Mouse (Mus musculus): ENCODE results near the gene Wdr5. TPM values are rescaled to one million over a fixed set of nuclear protein-coding genes. Genes with fewer than 3 reads are reported as not detected.
"Not testable (repeated sequence)": the region's sequence is repeated elsewhere in the genome, so short reads cannot be mapped to it uniquely, and the experiment has no call there.

Gene Wdr5
- polyA plus RNA-seq, 1 experiment from 2014 or later: 60.4 TPM

DNA sequence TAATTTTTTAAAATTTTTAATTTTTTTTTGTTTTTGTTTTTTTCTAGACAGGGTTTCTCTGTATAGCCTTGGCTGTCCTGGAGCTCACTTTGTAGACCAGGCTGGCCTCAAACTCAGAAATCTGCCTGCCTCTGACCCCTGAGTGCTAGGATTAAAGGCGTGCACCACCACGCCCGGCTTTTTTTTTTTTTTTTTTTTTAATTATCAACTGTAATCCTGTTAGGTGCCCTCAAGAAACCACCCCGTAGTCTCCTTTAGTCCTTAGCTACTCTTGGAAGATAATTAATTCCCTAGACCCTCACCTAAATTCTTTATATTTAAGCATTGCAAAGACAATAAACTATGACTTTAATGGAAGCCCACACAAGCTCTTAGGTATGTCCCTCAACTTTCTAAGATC is 8.3 kb upstream of the Wdr5 start:
- H3K36me3 ChIP-seq; H3K9ac ChIP-seq; H3K4me2 ChIP-seq; H3K27me3 ChIP-seq; ATAC-seq (ENCODE audit: borderline replicate concordance, extremely low read depth, low FRiP score, low TSS enrichment); H3K4me3 ChIP-seq; H3K27ac ChIP-seq; H3K9me3 ChIP-seq: not testable (repeated sequence)
- peaks cover 30% of the 10 kb centered on the region for H3K4me1 ChIP-seq
- WGBS: 89% methylated on average over 4 of the region's 4 CpGs

DNA sequence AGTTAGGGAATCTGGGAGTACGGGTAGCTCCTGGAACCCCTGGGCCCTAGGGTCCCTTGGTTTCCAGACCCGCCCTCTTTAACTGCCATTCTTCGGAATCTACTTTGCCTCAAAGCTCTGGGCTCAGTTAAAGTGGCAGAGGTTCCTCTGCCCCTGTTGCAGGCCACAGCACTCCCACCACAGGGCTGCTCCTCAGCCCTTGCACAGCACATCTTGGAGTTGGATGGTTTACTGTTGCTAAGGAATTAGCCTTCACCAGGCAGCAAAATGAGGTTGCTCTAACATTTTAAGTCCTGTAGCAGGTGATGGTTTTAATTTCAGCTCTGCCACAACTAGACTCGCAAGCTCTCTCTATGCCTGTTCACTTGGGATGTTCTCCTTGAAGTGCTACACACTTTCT is 7.4 kb upstream of the Wdr5 start, which contains the start of gene Brd3:
Gene Brd3 (minus strand): TSS at position 101 of the 400 bp plus-strand sequence.
- H3K9ac ChIP-seq: no peak within 1 kb of the TSS
- WGBS: 67% methylated on average over 4 of the region's 4 CpGs
- no peaks in the 10 kb centered on the region for H3K27me3 ChIP-seq
- H3K4me2 ChIP-seq: no peak within 1 kb of the TSS
- H3K4me3 ChIP-seq: no peak within 1 kb of the TSS
- no peaks in the 10 kb centered on the region for H3K36me3 ChIP-seq
- no peak within 1 kb of the TSS for H3K27ac ChIP-seq
- H3K9me3 ChIP-seq: no peaks in the 10 kb centered on the region
- H3K4me1 ChIP-seq: peaks cover 30% of the 10 kb centered on the region
- ATAC-seq (ENCODE audit: borderline replicate concordance, extremely low read depth, low FRiP score, low TSS enrichment): no peak

DNA sequence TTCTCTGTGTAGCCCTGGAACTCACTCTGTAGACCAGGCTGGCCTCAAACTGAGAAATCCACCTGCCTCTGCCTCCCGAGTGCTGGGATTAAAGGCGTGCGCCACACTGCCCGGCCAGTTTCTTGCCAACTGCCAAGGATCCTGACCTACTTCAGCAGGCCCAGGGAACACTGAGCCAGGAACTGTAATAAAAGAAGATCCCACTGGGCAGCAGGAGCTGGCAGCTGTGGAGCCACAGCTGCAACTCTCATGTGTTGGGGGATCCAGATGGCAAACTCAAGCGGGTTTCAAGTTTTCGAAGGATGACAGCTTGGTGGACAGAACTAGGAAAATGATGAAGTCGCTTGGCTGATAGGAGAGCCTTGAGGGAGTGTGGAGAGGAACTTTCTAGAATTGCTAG is 4.3 kb upstream of the Wdr5 start:
- 90% methylated on average over 7 of the region's 7 CpGs for WGBS
- Histone ChIP-seq H3K27ac (no peak overlapping the region), H3K36me3 (no peaks in the 10 kb centered on the region), H3K9ac (no peak overlapping the region), H3K9me3 (no peaks in the 10 kb centered on the region), H3K4me1 (peaks cover 26% of the 10 kb centered on the region), H3K4me2 (no peak overlapping the region), H3K4me3 (no peak overlapping the region), H3K27me3 (no peaks in the 10 kb centered on the region)
- ATAC-seq (ENCODE audit: borderline replicate concordance, extremely low read depth, low FRiP score, low TSS enrichment): no peak

DNA sequence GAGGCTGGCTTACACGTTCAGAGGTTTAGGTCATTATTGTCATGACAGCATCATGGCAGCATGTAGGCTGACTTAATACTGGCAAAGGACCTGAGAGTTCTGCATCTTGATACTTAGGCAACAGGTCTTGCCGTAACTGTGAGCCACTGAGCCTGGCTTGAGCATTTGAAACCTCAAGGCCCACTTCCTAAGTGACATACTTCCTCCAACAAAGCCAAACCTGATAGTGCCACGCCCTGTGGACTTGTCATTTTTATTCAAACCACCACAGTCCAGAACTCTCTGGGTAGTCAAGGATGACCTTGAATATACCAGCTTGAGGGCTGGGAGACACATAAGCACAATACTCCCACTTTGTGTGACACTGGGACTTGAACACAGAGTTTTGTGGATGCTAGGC is 2.0 kb upstream of the Wdr5 start:
- Histone ChIP-seq H3K4me2 (no peak overlapping the region), H3K9ac (no peak overlapping the region), H3K4me3 (no peak overlapping the region), H3K36me3 (no peaks in the 10 kb centered on the region), H3K27me3 (no peaks in the 10 kb centered on the region), H3K4me1 (peaks cover 33% of the 10 kb centered on the region), H3K27ac (no peak overlapping the region), H3K9me3 (no peaks in the 10 kb centered on the region)
- ATAC-seq (ENCODE audit: borderline replicate concordance, extremely low read depth, low FRiP score, low TSS enrichment): no peak
- 87% methylated on average over 3 of the region's 3 CpGs for WGBS

DNA sequence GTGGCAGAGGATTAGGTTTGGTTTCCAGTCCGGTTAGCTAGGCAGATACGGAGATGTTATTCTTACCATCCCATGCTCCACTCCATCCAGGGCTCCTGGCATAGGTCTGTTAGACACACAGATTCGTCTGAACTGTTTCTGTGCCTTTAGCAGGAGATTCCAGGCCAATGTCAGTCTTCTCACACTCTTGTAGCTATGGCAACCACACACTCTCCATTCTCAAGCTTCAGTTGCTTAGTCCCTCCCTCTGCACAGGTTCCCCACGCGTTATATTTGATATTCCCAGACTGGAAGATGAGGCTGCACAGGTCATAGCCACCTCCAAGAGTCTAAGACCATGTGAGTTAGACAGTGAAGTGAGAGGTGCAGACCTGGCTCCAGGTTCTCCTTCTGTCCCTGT is 1.1 kb upstream of the Wdr5 start:
- Histone ChIP-seq H3K9ac (peak overlapping the region; percentile 96), H3K27me3 (no peaks in the 10 kb centered on the region), H3K9me3 (no peaks in the 10 kb centered on the region), H3K4me1 (peaks cover 28% of the 10 kb centered on the region), H3K4me3 (peak overlapping the region; percentile 97), H3K36me3 (peaks cover 8% of the 10 kb centered on the region; the same call in 1 of the 2 replicates), H3K4me2 (peak overlapping the region; percentile 88), H3K27ac (peak overlapping the region; percentile 92)
- WGBS: 57% methylated on average over 5 of the region's 5 CpGs
- ATAC-seq (ENCODE audit: borderline replicate concordance, extremely low read depth, low FRiP score, low TSS enrichment): no peak

DNA sequence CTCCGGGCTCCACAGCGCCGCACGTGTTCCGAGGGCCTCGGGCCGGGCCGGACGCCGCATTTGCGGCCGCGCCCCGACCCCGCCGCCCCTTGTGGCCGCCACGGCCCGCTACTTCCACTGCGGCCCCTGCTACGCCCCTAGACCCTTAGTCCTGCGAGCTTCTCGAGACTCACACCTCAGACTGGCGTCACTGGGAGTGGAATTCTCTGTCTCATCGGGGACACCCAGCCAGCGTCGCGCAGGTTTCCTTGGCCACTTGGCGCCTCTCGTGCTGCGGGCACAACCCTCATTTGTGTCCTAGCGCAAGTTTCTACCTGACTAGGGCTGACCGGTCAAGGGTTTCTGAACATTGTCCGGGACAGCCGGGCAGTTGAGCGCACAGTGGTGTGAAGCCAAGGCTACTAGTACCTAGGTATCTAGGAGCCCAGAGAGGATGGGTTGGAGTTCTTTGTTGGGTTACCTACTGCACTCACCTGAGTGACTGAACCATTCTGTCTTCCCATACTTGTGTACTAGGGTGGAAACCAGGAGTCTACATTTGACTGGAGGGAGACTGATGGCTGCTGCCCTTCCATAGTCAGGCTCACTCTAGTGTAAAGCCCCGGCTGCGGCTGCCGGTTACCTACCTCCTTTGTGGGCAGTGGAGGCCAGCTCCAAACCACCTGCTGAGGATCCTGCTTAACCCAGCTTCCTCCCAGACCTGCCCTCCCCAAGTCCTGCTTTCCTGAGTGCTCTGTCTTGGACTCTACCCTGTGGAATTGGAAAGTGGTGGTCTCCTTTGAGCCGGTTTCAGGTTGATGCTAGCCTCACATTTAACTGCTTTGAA is 597 bp downstream of the Wdr5 start:
- Histone ChIP-seq H3K27me3 (no peaks in the 10 kb centered on the region), H3K27ac (peak overlapping the region; percentile 92), H3K4me3 (peak overlapping the region; percentile 97), H3K36me3 (peaks cover 25% of the 10 kb centered on the region), H3K4me2 (peak overlapping the region; percentile 88), H3K9me3 (no peaks in the 10 kb centered on the region), H3K9ac (peak overlapping the region; percentile 96), H3K4me1 (peaks cover 28% of the 10 kb centered on the region)
- ATAC-seq (ENCODE audit: borderline replicate concordance, extremely low read depth, low FRiP score, low TSS enrichment): peak; percentile 48
- WGBS: 1% methylated on average over 39 of the region's 40 CpGs

DNA sequence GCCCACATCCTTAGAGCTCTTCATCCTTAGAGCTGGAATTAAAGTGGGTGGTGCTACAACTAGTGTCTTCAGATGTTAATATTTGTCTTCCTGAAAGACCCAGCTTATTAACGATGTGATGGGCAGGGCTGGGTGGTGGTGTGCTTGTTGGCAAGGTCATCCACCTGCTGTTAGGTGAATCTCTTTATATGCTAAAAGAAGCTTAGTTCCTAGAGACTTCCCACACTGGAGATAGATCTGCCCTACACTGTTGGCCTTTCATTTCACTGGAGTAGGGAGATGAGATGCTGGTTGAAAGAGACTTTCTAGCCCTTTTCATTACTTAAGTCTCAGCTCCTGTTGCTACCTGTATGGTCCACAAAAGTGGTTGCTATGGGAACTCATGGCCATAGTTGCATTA is 1.3 kb downstream of the Wdr5 start:
- Histone ChIP-seq H3K4me2 (peak overlapping the region; percentile 88), H3K9ac (peak overlapping the region; percentile 96; the same call in 1 of the 2 replicates), H3K4me3 (peak overlapping the region; percentile 97), H3K27ac (no peak overlapping the region), H3K9me3 (no peaks in the 10 kb centered on the region), H3K36me3 (peaks cover 33% of the 10 kb centered on the region), H3K27me3 (no peaks in the 10 kb centered on the region), H3K4me1 (peaks cover 28% of the 10 kb centered on the region)
- ATAC-seq (ENCODE audit: borderline replicate concordance, extremely low read depth, low FRiP score, low TSS enrichment): no peak
- 8% methylated on average over 1 of the region's 1 CpGs for WGBS

DNA sequence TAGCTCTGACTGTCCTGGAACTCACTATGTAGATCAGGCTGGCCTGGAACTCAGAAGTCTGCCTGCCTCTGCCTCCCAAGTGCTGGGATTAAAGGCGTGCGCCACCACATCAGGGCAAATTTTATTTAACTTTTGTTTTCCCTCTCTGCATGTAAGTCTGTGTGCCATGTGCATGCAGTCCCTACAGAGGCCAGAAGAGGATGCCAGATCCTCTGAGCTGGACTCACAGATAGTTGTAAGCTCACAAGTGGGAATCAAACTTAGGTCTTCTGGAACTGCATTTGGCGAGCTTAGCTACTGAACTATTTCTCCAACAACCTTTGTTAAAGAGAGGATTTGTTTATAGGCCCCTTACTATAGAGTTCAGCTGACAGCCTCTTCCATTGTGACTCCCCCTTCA is 3.3 kb downstream of the Wdr5 start:
- Histone ChIP-seq H3K27me3 (no peaks in the 10 kb centered on the region), H3K36me3 (peaks cover 50% of the 10 kb centered on the region), H3K9ac (no peak overlapping the region), H3K9me3 (no peaks in the 10 kb centered on the region), H3K4me3 (no peak overlapping the region), H3K4me1 (peaks cover 28% of the 10 kb centered on the region), H3K4me2 (no peak overlapping the region), H3K27ac (no peak overlapping the region)
- ATAC-seq (ENCODE audit: borderline replicate concordance, extremely low read depth, low FRiP score, low TSS enrichment): no peak
- 88% methylated on average over 3 of the region's 3 CpGs for WGBS

DNA sequence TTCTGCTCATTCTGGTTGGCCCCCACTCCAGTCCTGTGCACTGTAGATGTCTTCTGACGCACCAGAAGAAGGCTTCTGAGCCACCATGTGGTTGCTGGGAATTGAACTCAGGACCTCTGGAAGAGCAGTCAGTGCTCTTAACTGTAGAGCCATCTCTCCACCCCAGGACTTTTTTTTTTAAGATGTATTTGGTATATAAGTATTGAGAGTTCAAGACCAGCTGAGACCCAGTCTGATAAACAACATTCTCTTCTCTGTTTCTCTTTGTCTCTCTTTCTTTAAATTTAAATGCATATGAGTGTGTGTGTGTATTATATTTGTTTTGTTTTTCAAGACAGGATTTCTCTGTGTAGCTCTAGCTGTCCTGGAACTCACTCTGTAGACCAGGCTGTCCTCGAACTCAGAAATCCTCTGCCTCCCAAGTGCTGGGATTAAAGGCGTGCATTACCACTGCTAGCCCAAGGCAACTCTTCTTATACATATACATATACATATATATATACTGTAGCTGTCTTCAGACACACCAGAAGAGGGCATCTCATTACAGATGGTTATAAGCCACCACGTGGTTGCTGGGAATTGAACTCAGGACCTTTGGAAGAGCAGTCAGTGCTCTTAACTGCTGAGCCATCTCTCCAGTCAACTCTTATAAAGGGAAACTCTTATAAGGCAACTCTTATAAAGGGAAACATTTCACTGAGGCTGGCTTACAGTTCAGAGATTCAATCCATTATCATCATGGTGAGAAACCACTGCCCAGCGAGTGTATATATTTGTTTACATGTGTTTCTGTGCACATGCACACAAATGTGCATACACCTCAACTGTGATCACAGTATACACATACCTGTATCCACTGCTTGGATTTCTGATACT is 23.7 kb downstream of the Wdr5 start:
- H3K4me3 ChIP-seq; H3K9me3 ChIP-seq; ATAC-seq (ENCODE audit: borderline replicate concordance, extremely low read depth, low FRiP score, low TSS enrichment); H3K9ac ChIP-seq; H3K27me3 ChIP-seq: not testable (repeated sequence)
- WGBS: 61% methylated on average over 5 of the region's 5 CpGs
- Histone ChIP-seq H3K27ac (peak overlapping the region; percentile 85; the same call in 1 of the 2 replicates), H3K4me2 (peak overlapping the region; percentile 73), H3K36me3 (peaks cover 35% of the 10 kb centered on the region), H3K4me1 (peaks cover 15% of the 10 kb centered on the region)

DNA sequence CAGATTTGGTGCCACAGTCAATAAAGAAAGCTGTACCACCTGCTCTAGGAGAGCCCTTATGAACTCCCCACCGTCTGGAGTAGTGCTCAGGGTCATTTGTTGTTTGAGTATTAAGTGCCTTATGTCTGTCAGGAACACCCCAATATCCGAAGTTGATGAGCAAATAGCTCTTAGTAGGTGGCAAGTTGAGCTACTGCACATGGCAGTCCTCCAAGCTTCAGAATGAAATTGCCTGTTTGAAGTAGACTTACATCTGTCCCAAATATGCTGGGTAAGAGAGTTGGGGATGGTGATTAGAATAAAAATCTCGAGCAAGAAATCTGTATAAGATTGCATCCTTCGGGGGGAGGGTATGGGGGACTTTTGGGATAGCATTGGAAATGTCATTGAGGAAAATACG is 24.4 kb downstream of the Wdr5 start:
- Histone ChIP-seq H3K27ac (peak overlapping the region; percentile 85; the same call in 1 of the 2 replicates), H3K36me3 (peaks cover 28% of the 10 kb centered on the region), H3K9ac (no peak overlapping the region), H3K4me2 (peak overlapping the region; percentile 73), H3K27me3 (no peaks in the 10 kb centered on the region), H3K4me1 (peaks cover 15% of the 10 kb centered on the region), H3K9me3 (no peaks in the 10 kb centered on the region), H3K4me3 (0 out of 2 replicates have a peak overlapping the region, but pooled peaks have one; percentile 45)
- ATAC-seq (ENCODE audit: borderline replicate concordance, extremely low read depth, low FRiP score, low TSS enrichment): no peak
- WGBS: 7% methylated on average over 5 of the region's 5 CpGs

DNA sequence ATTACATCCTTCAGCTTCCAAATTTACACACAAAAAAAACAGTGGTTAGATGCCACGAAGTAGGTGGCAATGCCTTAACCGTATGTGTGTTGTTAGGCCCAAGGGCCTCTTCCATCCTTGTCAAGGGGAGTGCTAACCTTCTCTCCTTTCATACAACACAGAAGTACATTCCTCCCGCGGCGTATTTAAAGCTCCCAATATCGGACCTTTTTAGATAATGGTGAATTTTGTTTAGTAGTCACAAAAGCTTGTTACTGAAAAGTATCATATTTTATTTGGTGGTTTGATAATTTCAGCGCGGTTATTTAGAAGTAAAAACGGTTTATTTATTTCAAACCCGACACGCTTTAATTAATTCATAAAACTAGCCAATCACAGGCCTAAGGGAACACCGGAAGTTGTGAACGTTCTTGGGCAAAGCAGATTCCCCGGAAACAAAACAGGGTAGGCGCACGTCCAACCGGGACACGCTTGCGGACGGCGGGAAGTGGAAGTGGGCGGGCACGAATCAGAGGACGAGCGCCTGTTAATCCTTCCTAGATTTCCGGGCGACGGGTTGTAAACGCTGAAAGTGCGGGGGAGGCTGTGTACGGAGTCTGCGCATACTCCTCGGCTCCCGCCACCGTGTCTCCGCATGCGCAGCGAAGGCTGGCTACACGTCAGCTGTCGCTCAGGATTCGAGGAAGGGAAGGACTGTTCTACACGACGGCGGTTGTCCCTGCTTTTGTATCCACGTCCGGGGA is 25.0 kb downstream of the Wdr5 start:
- Histone ChIP-seq H3K36me3 (peaks cover 22% of the 10 kb centered on the region), H3K27me3 (no peaks in the 10 kb centered on the region), H3K9ac (peak overlapping the region; percentile 46), H3K9me3 (no peaks in the 10 kb centered on the region), H3K4me1 (peaks cover 15% of the 10 kb centered on the region), H3K4me3 (peak overlapping the region; percentile 45), H3K27ac (peak overlapping the region; percentile 85), H3K4me2 (peak overlapping the region; percentile 73)
- under 1% methylated on average over 46 of the region's 46 CpGs for WGBS
- ATAC-seq (ENCODE audit: borderline replicate concordance, extremely low read depth, low FRiP score, low TSS enrichment): peak; percentile 97

All from lung, embryonic 15.5 days (tissue).